Mouse (Mus musculus) stomach, adult 2 months (tissue): ENCODE results near the gene Tymp. TPM values are rescaled to one million over a fixed set of nuclear protein-coding genes. Genes with fewer than 3 reads are reported as not detected.

Experiments
- polyA plus RNA-seq: library from polyadenylated mRNA; depleted of rRNA; stranded (reverse); fragments of >200 nt; gene quantifications from 2 replicates; pipeline ENCODE4 v1.2.3, GENCODE M21; 2012; rRNA removed

Gene Tymp
- 2.5 and 6.6 TPM in 2 replicates for polyA plus RNA-seq

GRCm38 (mm10) chr15:89376957-89377356 lies at the start of gene Tymp:
Tymp (minus strand) TSS chr15:89377039.

GRCm38 (mm10) chr15:89425711-89426121 lies 48.9 kb upstream of the Tymp start, which contains the start of gene Cpt1b:
Cpt1b (minus strand) TSS chr15:89425863.

DNA sequence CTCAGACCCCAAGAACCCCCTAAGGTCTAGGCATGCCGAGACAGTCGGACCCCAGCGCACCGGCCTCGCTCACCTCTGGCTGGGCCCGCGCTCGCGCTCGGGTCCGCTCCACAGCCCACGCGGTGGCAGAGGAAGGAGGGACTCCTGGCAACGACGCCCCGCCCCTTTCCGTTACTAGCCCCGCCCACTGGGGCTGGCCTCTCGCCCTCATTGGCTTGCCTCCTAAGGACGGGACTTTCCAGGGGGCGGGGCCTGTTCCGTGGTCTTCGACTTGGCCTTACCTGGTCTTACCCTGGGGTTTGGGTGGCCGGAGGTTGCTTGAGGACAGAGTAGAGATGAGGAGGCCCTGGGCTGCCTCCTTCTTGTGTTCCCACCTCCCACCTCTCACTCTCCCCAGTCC lies 33.3 kb upstream of the Tymp start, which contains the start of gene Syce3:
Syce3 (minus strand) TSS at position 386 of the 400 bp plus-strand sequence.

GRCm38 (mm10) chr15:89384617-89385016 lies 7.8 kb upstream of the Tymp start, which contains the start of gene Klhdc7b:
Klhdc7b (plus strand) TSS chr15:89384917.

GRCm38 (mm10) chr15:89378831-89379401 lies 2.1 kb upstream of the Tymp start, which contains the start of gene Odf3b:
Odf3b (minus strand) TSS chr15:89379282.

GRCm38 (mm10) chr15:89373762-89374248 lies 3.0 kb downstream of the Tymp start, which contains the start of gene Sco2:
Sco2 (minus strand) TSS chr15:89373846.

DNA sequence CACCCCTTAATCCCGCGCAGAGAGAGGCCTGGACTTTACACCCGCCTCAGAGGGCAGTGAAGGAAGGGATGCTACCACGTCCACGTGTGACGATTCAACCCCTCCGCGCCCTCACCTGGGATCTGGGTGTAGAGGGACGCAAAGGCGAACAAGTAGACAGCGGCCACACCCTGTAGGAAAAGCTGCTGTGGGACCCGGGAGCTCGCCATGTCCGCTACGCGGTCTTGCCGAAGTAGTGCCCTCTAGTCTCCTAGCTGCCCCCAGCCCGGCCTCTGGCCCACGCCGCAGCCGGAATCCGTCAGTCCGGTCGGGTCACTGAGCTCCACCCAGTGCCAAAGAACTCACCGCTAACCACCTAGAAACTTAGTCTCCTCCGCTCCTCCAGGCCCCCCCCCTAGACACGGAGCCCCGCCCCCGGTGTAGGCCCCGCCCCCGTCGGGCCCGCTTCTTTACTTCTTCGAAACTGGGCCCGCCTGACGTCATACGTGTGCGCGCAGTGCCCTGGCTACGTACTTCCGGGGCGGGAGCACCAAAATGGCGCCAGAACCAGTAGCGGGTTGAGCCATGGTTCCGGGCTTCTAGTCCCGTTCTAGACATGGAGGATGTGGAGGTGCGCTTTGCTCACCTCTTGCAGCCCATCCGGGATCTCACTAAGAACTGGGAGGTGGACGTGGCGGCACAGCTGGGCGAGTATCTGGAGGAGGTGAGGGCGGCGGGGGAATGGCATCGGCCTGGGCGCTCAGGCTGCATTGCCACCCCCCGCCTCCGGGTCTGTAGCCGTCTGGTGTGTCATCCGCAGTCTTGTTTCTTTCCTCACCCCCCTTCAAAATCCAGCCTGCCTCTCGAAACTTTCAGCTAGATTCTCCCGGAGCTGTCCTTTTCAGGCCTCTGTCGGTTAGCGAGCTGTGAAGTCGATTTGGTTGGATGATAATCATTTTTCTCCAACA lies 21.3 kb downstream of the Tymp start, which contains the start of the genes Lmf2 and Ncaph2:
Lmf2 (minus strand) TSS at position 419 of the 947 bp plus-strand sequence.
Ncaph2 (plus strand) TSS at position 479 of the 947 bp plus-strand sequence.

GRCm38 (mm10) chr15:89334271-89334670 lies 42.6 kb downstream of the Tymp start, which contains the start of gene Miox:
Miox (plus strand) TSS chr15:89334398.

GRCm38 (mm10) chr15:89322670-89323522 lies 53.9 kb downstream of the Tymp start, which contains the start of gene Adm2:
Adm2 (plus strand) TSS chr15:89322720.

Other genes with a start within 250 kb of the Tymp start
- 16.4 and 17.9 TPM in 2 replicates for gene Hdac10, start 248.3 kb downstream of the Tymp start, polyA plus RNA-seq
- 3.9 and 4.2 TPM in 2 replicates for gene Mapk12, start 236.3 kb downstream of the Tymp start, polyA plus RNA-seq
- 2.4 and 2.9 TPM in 2 replicates for gene Mapk11, start 227.4 kb downstream of the Tymp start, polyA plus RNA-seq
- gene Plxnb2, start 196.3 kb downstream of the Tymp start, polyA plus RNA-seq: 272 and 308 TPM in 2 replicates
- gene Dennd6b, start 180.5 kb downstream of the Tymp start, polyA plus RNA-seq: 9.6 and 9.7 TPM in 2 replicates
- gene Ppp6r2, start 165.5 kb downstream of the Tymp start, polyA plus RNA-seq: 113 and 257 TPM in 2 replicates
- gene Sbf1, start 61.7 kb downstream of the Tymp start, polyA plus RNA-seq: 100 and 115 TPM in 2 replicates
- 4.1 and 5.8 TPM in 2 replicates for gene Adm2, start 54.3 kb downstream of the Tymp start, polyA plus RNA-seq
- 1.2 TPM in 1 of 2 replicates, not detected in the other for gene Miox, start 42.6 kb downstream of the Tymp start, polyA plus RNA-seq
- 17.5 and 19.8 TPM in 2 replicates for gene Lmf2, start 21.4 kb downstream of the Tymp start, polyA plus RNA-seq
- gene Ncaph2, start 21.3 kb downstream of the Tymp start, polyA plus RNA-seq: 88.6 and 103 TPM in 2 replicates
- gene Sco2, start 3.2 kb downstream of the Tymp start, polyA plus RNA-seq: 22.5 and 28.4 TPM in 2 replicates
- 3.9 and 4.4 TPM in 2 replicates for gene Odf3b, start 2.2 kb upstream of the Tymp start, polyA plus RNA-seq
- not detected in 2 replicates for gene Klhdc7b, start 7.9 kb upstream of the Tymp start, polyA plus RNA-seq
- not detected in 2 replicates for gene Syce3, start 33.5 kb upstream of the Tymp start, polyA plus RNA-seq
- 1.7 and 5.0 TPM in 2 replicates for gene Cpt1b, start 48.8 kb upstream of the Tymp start, polyA plus RNA-seq
- 0.14 and 0.23 TPM in 2 replicates for gene C730034F03Rik, start 52.5 kb upstream of the Tymp start, polyA plus RNA-seq
- gene Gm44502, start 52.7 kb upstream of the Tymp start, polyA plus RNA-seq: 0.27 and 1.8 TPM in 2 replicates
- gene Chkb, start 52.9 kb upstream of the Tymp start, polyA plus RNA-seq: 38.2 and 43.2 TPM in 2 replicates
- 0.69 and 0.73 TPM in 2 replicates for gene Mapk8ip2, start 76.9 kb upstream of the Tymp start, polyA plus RNA-seq
- gene Arsa, start 100.4 kb upstream of the Tymp start, polyA plus RNA-seq: 15.1 and 20.1 TPM in 2 replicates
- 7.6 and 8.7 TPM in 2 replicates for gene Shank3, start 122.6 kb upstream of the Tymp start, polyA plus RNA-seq
- 0.04 and 0.43 TPM in 2 replicates for gene Acr, start 191.3 kb upstream of the Tymp start, polyA plus RNA-seq
- gene Rabl2, start 214.9 kb upstream of the Tymp start, polyA plus RNA-seq: 1.8 and 3.4 TPM in 2 replicates